Mouse (Mus musculus): Measurements from ENCODE around the gene Chaf1a.
"Not testable (repeated sequence)": the region's sequence is repeated elsewhere in the genome, so short reads cannot be mapped to it uniquely, and the experiment has no call there.

The Chaf1a gene

GRCm38 (mm10) chr17:56040857-56041163 is 571 bp downstream of the Chaf1a start:
- H3K27me3 ChIP-seq (ENCODE audit: control insufficient read depth, insufficient read depth, low read length, poor library complexity, severe bottlenecking), result no peaks in the 10 kb centered on the region
- DNase-seq (ENCODE audit: low read depth, low spot score), result no peak
- H3K36me3 ChIP-seq (ENCODE audit: control insufficient read depth, insufficient read depth, low read length, poor library complexity, severe bottlenecking), result no peaks in the 10 kb centered on the region

GRCm38 (mm10) chr17:56051369-56051768 is 11.1 kb downstream of the Chaf1a start:
- Histone ChIP-seq H3K36me3 (ENCODE audit: control insufficient read depth, insufficient read depth, low read length, poor library complexity, severe bottlenecking) (no peaks in the 10 kb centered on the region), H3K27me3 (ENCODE audit: control insufficient read depth, insufficient read depth, low read length, poor library complexity, severe bottlenecking) (no peaks in the 10 kb centered on the region)
- no peak for DNase-seq (ENCODE audit: low read depth, low spot score)

- DNase-seq (ENCODE audit: low read depth, low spot score), result no peak
- no peaks in the 10 kb centered on the region for H3K27me3 ChIP-seq (ENCODE audit: control insufficient read depth, insufficient read depth, low read length, poor library complexity, severe bottlenecking)
Observed at GRCm38 (mm10) chr17:56054938-56055337, 14.7 kb downstream of the Chaf1a start.

GRCm38 (mm10) chr17:56055945-56056678 is 15.9 kb downstream of the Chaf1a start:
- Histone ChIP-seq H3K27me3 (ENCODE audit: control insufficient read depth, insufficient read depth, low read length, poor library complexity, severe bottlenecking) (no peaks in the 10 kb centered on the region), H3K36me3 (ENCODE audit: control insufficient read depth, insufficient read depth, low read length, poor library complexity, severe bottlenecking) (no peaks in the 10 kb centered on the region)
- DNase-seq (ENCODE audit: low read depth, low spot score), result no peak

More at GRCm38 (mm10) chr17:56054938-56055337, 14.7 kb downstream of the Chaf1a start:
- H3K36me3 ChIP-seq (ENCODE audit: control insufficient read depth, insufficient read depth, low read length, poor library complexity, severe bottlenecking), result no peaks in the 10 kb centered on the region

- H3K27me3 ChIP-seq (ENCODE audit: control insufficient read depth, insufficient read depth, low read length, poor library complexity, severe bottlenecking), result no peaks in the 10 kb centered on the region
- DNase-seq (ENCODE audit: low read depth, low spot score), result no peak
- H3K36me3 ChIP-seq (ENCODE audit: control insufficient read depth, insufficient read depth, low read length, poor library complexity, severe bottlenecking), result no peaks in the 10 kb centered on the region; the same call in 1 of the 2 replicates
Observed at GRCm38 (mm10) chr17:56057381-56058120, 17.3 kb downstream of the Chaf1a start.

GRCm38 (mm10) chr17:56062081-56062480 is 21.8 kb downstream of the Chaf1a start:
- H3K36me3 ChIP-seq (ENCODE audit: control insufficient read depth, insufficient read depth, low read length, poor library complexity, severe bottlenecking), result no peaks in the 10 kb centered on the region; the same call in 1 of the 2 replicates
- H3K27me3 ChIP-seq (ENCODE audit: control insufficient read depth, insufficient read depth, low read length, poor library complexity, severe bottlenecking), result no peaks in the 10 kb centered on the region
- DNase-seq (ENCODE audit: low read depth, low spot score), result no peak

GRCm38 (mm10) chr17:56065715-56066114 is 25.5 kb downstream of the Chaf1a start:
- peak; percentile 19 for DNase-seq (ENCODE audit: low read depth, low spot score)
- not testable (repeated sequence) for H3K27me3 ChIP-seq (ENCODE audit: control insufficient read depth, insufficient read depth, low read length, poor library complexity, severe bottlenecking); H3K36me3 ChIP-seq (ENCODE audit: control insufficient read depth, insufficient read depth, low read length, poor library complexity, severe bottlenecking)

GRCm38 (mm10) chr17:56066451-56066850 is 26.2 kb downstream of the Chaf1a start:
- H3K27me3 ChIP-seq (ENCODE audit: control insufficient read depth, insufficient read depth, low read length, poor library complexity, severe bottlenecking), result no peaks in the 10 kb centered on the region
- peaks cover 8% of the 10 kb centered on the region for H3K36me3 ChIP-seq (ENCODE audit: control insufficient read depth, insufficient read depth, low read length, poor library complexity, severe bottlenecking)

GRCm38 (mm10) chr17:56069066-56069465 is 28.8 kb downstream of the Chaf1a start:
- Histone ChIP-seq H3K36me3 (ENCODE audit: control insufficient read depth, insufficient read depth, low read length, poor library complexity, severe bottlenecking) (peaks cover 14% of the 10 kb centered on the region), H3K27me3 (ENCODE audit: control insufficient read depth, insufficient read depth, low read length, poor library complexity, severe bottlenecking) (no peaks in the 10 kb centered on the region)
- DNase-seq (ENCODE audit: low read depth, low spot score), result no peak

More at GRCm38 (mm10) chr17:56066451-56066850, 26.2 kb downstream of the Chaf1a start:
- DNase-seq (ENCODE audit: low read depth, low spot score), result no peak

- Histone ChIP-seq H3K27me3 (ENCODE audit: control insufficient read depth, insufficient read depth, low read length, poor library complexity, severe bottlenecking) (no peaks in the 10 kb centered on the region), H3K36me3 (ENCODE audit: control insufficient read depth, insufficient read depth, low read length, poor library complexity, severe bottlenecking) (peaks cover 14% of the 10 kb centered on the region)
- no peak for DNase-seq (ENCODE audit: low read depth, low spot score)
Observed at GRCm38 (mm10) chr17:56071126-56071525, 30.9 kb downstream of the Chaf1a start.

- DNase-seq (ENCODE audit: low read depth, low spot score), result no peak
- Histone ChIP-seq H3K36me3 (ENCODE audit: control insufficient read depth, insufficient read depth, low read length, poor library complexity, severe bottlenecking) (peaks cover 14% of the 10 kb centered on the region), H3K27me3 (ENCODE audit: control insufficient read depth, insufficient read depth, low read length, poor library complexity, severe bottlenecking) (no peaks in the 10 kb centered on the region)
Observed at GRCm38 (mm10) chr17:56072243-56072642, 32.0 kb downstream of the Chaf1a start.

GRCm38 (mm10) chr17:56074097-56074826 is 34.0 kb downstream of the Chaf1a start:
- H3K36me3 ChIP-seq (ENCODE audit: control insufficient read depth, insufficient read depth, low read length, poor library complexity, severe bottlenecking), result peaks cover 14% of the 10 kb centered on the region
- peak; percentile 91 for DNase-seq (ENCODE audit: low read depth, low spot score)
- H3K27me3 ChIP-seq (ENCODE audit: control insufficient read depth, insufficient read depth, low read length, poor library complexity, severe bottlenecking), result no peaks in the 10 kb centered on the region

GRCm38 (mm10) chr17:56074827-56075208 is 34.6 kb downstream of the Chaf1a start, which contains the start of gene Ubxn6:
Ubxn6 (minus strand) TSS chr17:56075028.
- H3K27me3 ChIP-seq (ENCODE audit: control insufficient read depth, insufficient read depth, low read length, poor library complexity, severe bottlenecking), result no peaks in the 10 kb centered on the region
- peak; percentile 98 for DNase-seq (ENCODE audit: low read depth, low spot score)

GRCm38 (mm10) chr17:56077523-56077922 is 37.3 kb downstream of the Chaf1a start:
- H3K36me3 ChIP-seq (ENCODE audit: control insufficient read depth, insufficient read depth, low read length, poor library complexity, severe bottlenecking), result peaks cover 6% of the 10 kb centered on the region
- no peak for DNase-seq (ENCODE audit: low read depth, low spot score)
- no peaks in the 10 kb centered on the region for H3K27me3 ChIP-seq (ENCODE audit: control insufficient read depth, insufficient read depth, low read length, poor library complexity, severe bottlenecking)

More at GRCm38 (mm10) chr17:56074827-56075208, 34.6 kb downstream of the Chaf1a start, which contains the start of gene Ubxn6:
- H3K36me3 ChIP-seq (ENCODE audit: control insufficient read depth, insufficient read depth, low read length, poor library complexity, severe bottlenecking), result peaks cover 10% of the 10 kb centered on the region

GRCm38 (mm10) chr17:56078361-56078760 is 38.1 kb downstream of the Chaf1a start:
- H3K36me3 ChIP-seq (ENCODE audit: control insufficient read depth, insufficient read depth, low read length, poor library complexity, severe bottlenecking); H3K27me3 ChIP-seq (ENCODE audit: control insufficient read depth, insufficient read depth, low read length, poor library complexity, severe bottlenecking): not testable (repeated sequence)
- DNase-seq (ENCODE audit: low read depth, low spot score), result peak; percentile 27
